Mouse (Mus musculus) retina, postnatal 7 days (tissue): ENCODE measurements at regions not wholly inside any gene's neighbourhood (a gene's known extent, or its start where the extent isn't known, plus 50 kb on each side); places are given as distances from the start of the nearest gene placed in this dataset.
"Not testable (repeated sequence)": the region's sequence is repeated elsewhere in the genome, so short reads cannot be mapped to it uniquely, and the experiment has no call there.

Experiments
- DNase-seq: peaks from one replicate; pipeline ENCODE4 v3.0.0-alpha.2; 2012; ENCODE audit warnings: low read depth, low spot score

GRCm38 (mm10) chr17:27318969-27319695 lies 114.9 kb upstream of the Lemd2 start:
- no peak for DNase-seq

- no peak for DNase-seq
Measured at GRCm38 (mm10) chr17:27317576-27318277, 113.5 kb upstream of the Lemd2 start.

GRCm38 (mm10) chr17:27316711-27317575 lies 112.7 kb upstream of the Lemd2 start:
- no peak for DNase-seq

- DNase-seq, result no peak
Measured at GRCm38 (mm10) chr17:27315947-27316628, 111.8 kb upstream of the Lemd2 start.

GRCm38 (mm10) chr17:27315428-27315827 lies 111.2 kb upstream of the Lemd2 start:
- no peak for DNase-seq

GRCm38 (mm10) chr17:27314821-27315392 lies 110.6 kb upstream of the Lemd2 start:
- no peak for DNase-seq

GRCm38 (mm10) chr17:27308933-27309332 lies 104.7 kb upstream of the Lemd2 start:
- DNase-seq, result no peak

GRCm38 (mm10) chr17:27304842-27305241 lies 100.6 kb upstream of the Lemd2 start:
- no peak for DNase-seq

- DNase-seq, result no peak
Measured at GRCm38 (mm10) chr17:27303633-27304479, 99.6 kb upstream of the Lemd2 start.

GRCm38 (mm10) chr17:27303061-27303460 lies 98.8 kb upstream of the Lemd2 start:
- DNase-seq, result no peak

GRCm38 (mm10) chr17:27301376-27301775 lies 97.1 kb upstream of the Lemd2 start:
- no peak for DNase-seq

- DNase-seq, result no peak
Measured at GRCm38 (mm10) chr17:27299297-27299696, 95.0 kb upstream of the Lemd2 start.

- DNase-seq, result no peak
Measured at GRCm38 (mm10) chr17:27298351-27298750, 94.1 kb upstream of the Lemd2 start.

GRCm38 (mm10) chr17:27296156-27296555 lies 91.9 kb upstream of the Lemd2 start:
- DNase-seq, result no peak

- DNase-seq, result no peak
Measured at GRCm38 (mm10) chr17:27294208-27294604, 89.9 kb upstream of the Lemd2 start.

GRCm38 (mm10) chr17:27293586-27294207 lies 89.4 kb upstream of the Lemd2 start:
- no peak for DNase-seq

- no peak for DNase-seq
Measured at GRCm38 (mm10) chr17:27291673-27292072, 87.4 kb upstream of the Lemd2 start.

- no peak for DNase-seq
Measured at GRCm38 (mm10) chr17:27291176-27291575, 86.9 kb upstream of the Lemd2 start.

GRCm38 (mm10) chr17:27290311-27290710 lies 86.0 kb upstream of the Lemd2 start:
- no peak for DNase-seq

- DNase-seq, result not testable (repeated sequence)
Measured at GRCm38 (mm10) chr17:27289804-27290203, 85.5 kb upstream of the Lemd2 start.
